Comparison of ENCODE assay signal across 9 mouse cellular contexts in genomic region chr4:125703310-125703690, GRCm38 (mm10).
DNase-seq lines count a peak whose midpoint lies in the region; ATAC-seq and TF ChIP-seq lines count a peak whose summit lies in the region.
"Had no signal": no experiment of that assay in that cellular context is flagged by ENCODE, and none has a peak within 500 bp of the region (broad histone marks: within the 10 kb centered on the region; RNA-seq: fewer than 3 reads in every experiment).

No protein-coding gene starts in this region.

- no peaks in the 10 kb centered on the region for H3K36me3 ChIP-seq in intestine, postnatal 0 days (ENCODE audit: control insufficient read depth, insufficient read depth)
- H3K36me3 ChIP-seq: limb, embryonic 13.5 days had no signal

- DNase-seq in right cerebral cortex, adult 2 months (ENCODE audit: low spot score in 2 of 2): peak; percentile 45 to 50
- no peak for DNase-seq in right cerebral cortex, postnatal 25 days
- peak; percentile 3 for DNase-seq in c-Kit-positive CD71-positive TER-119-positive erythroid progenitor cells, embryonic 14.5 days (ENCODE audit: low spot score)
- peak; percentile 27 to 73 for DNase-seq in frontal cortex, adult 2 months (ENCODE audit: extremely low spot score in 1 of 2, low spot score in 1 of 2)
- peak; percentile 26 for DNase-seq in thymus, postnatal 4 days
- DNase-seq in T-cell, adult 2 months (ENCODE audit: low spot score): no peak

- no peak overlapping the region for H3K9ac ChIP-seq in intestine, postnatal 0 days (ENCODE audit: low read depth, low read length)
- H3K9ac ChIP-seq: limb, embryonic 13.5 days had no signal

- H3K4me1 ChIP-seq in intestine, postnatal 0 days (replicated peaks; ENCODE audit: control insufficient read depth, insufficient read depth, low read length): no peaks in the 10 kb centered on the region

- WGBS in intestine, postnatal 0 days: 39% methylated on average over 4 of the region's 4 CpGs

- ATAC-seq in intestine, postnatal 0 days: 0 out of 2 replicates have a peak, but pooled peaks have one; percentile 22
- ATAC-seq in megakaryocyte progenitor cell, adult 5-6 weeks (replicated peaks; ENCODE audit: poor library complexity): peak; percentile 55

- TF ChIP-seq CTCF in intestine, postnatal 0 days (IDR thresholded peaks at IDR 0.05; ENCODE audit: low read depth): peak; percentile 70

- H3K27ac ChIP-seq in intestine, postnatal 0 days (ENCODE audit: low read depth, low read length): no peak overlapping the region
- H3K27ac ChIP-seq: limb, embryonic 13.5 days had no signal

- no peaks in the 10 kb centered on the region for H3K9me3 ChIP-seq in intestine, postnatal 0 days (ENCODE audit: control insufficient read depth)
- H3K9me3 ChIP-seq: limb, embryonic 13.5 days had no signal

- no peak overlapping the region for H3K4me3 ChIP-seq in intestine, postnatal 0 days (ENCODE audit: low read depth, low read length)
- H3K4me3 ChIP-seq: limb, embryonic 13.5 days had no signal

- no peaks in the 10 kb centered on the region for H3K27me3 ChIP-seq in intestine, postnatal 0 days (replicated peaks; ENCODE audit: control insufficient read depth, insufficient read depth, low read length)

- no peak overlapping the region for H3K4me2 ChIP-seq in intestine, postnatal 0 days (replicated peaks; ENCODE audit: low read depth)
- H3K4me2 ChIP-seq: limb, embryonic 13.5 days had no signal

Comparison
In these comparisons a context has a peak if more than half of its experiments do, and no peak if none do; other contexts are left out.
1. DNase-seq: peak in right cerebral cortex, adult 2 months (2 of 2), c-Kit-positive CD71-positive TER-119-positive erythroid progenitor cells, embryonic 14.5 days (single experiment), frontal cortex, adult 2 months (2 of 2) and thymus, postnatal 4 days (single experiment); none in right cerebral cortex, postnatal 25 days (single experiment) and T-cell, adult 2 months (single experiment).